Mouse (Mus musculus) forebrain, embryonic 14.5 days (tissue): ENCODE results near the gene Akt2. TPM values are rescaled to one million over a fixed set of nuclear protein-coding genes. Genes with fewer than 3 reads are reported as not detected.

Source experiments
- ATAC-seq: fragments of 200-750 bp; cut with Nextera tagmentation; 2 replicates; pipeline ENCODE4 v1.8.0; 2017; ENCODE audit warnings: mild to moderate bottlenecking, moderate library complexity
- DNase-seq: peaks from one replicate; pipeline ENCODE4 v3.0.0-alpha.2; 2015; ENCODE audit warnings: low spot score
- H3K27ac ChIP-seq: fragments of 300-500 bp; sonication (generic); 2 replicates; pipeline ENCODE4 v1.5.1; 2014; ENCODE audit warnings: low read depth, mild to moderate bottlenecking, control low read depth, low read length, moderate library complexity
- H3K27me3 ChIP-seq: fragments of 300-500 bp; sonication (generic); replicated peaks from 2 replicates; pipeline ENCODE4 v1.6.1; 2014; ENCODE audit warnings: low read length, control low read depth, mixed read lengths; ENCODE audit not compliant: control insufficient read depth, insufficient read depth
- H3K36me3 ChIP-seq: fragments of 300-500 bp; sonication (generic); 2 replicates; pipeline ENCODE4 v1.6.1; 2014; ENCODE audit warnings: low read length, control low read depth; ENCODE audit not compliant: control insufficient read depth, insufficient read depth
- H3K4me1 ChIP-seq: fragments of 300-500 bp; sonication (generic); 2 replicates; pipeline ENCODE4 v1.6.1; 2014; ENCODE audit warnings: antibody characterized with exemption, low read length, control low read depth; ENCODE audit not compliant: control insufficient read depth, insufficient read depth
- H3K4me2 ChIP-seq: fragments of 300-500 bp; sonication (generic); 2 replicates; pipeline ENCODE4 v1.6.1; 2014; ENCODE audit warnings: mild to moderate bottlenecking, control low read depth, low read length
- H3K4me3 ChIP-seq: fragments of 300-500 bp; sonication (generic); 2 replicates; pipeline ENCODE4 v1.5.1; 2014; ENCODE audit warnings: low read depth, low read length, control low read depth
- H3K9ac ChIP-seq: fragments of 300-500 bp; sonication (generic); 2 replicates; pipeline ENCODE4 v1.6.1; 2014; ENCODE audit warnings: mild to moderate bottlenecking, low read length, control low read depth, moderate library complexity
- H3K9me3 ChIP-seq: fragments of 300-500 bp; sonication (generic); replicated peaks from 2 replicates; pipeline ENCODE4 v1.6.1; 2016; ENCODE audit warnings: low read length, control low read depth, mixed read lengths; ENCODE audit not compliant: control insufficient read depth
- WGBS: fragments of 180-500 bp; shearing (Covaris S2); extraction: QIAGEN DNeasy Blood & Tissue Kit; methylation state at CpG from one replicate; pipeline ENCODE4 v1.1.7; 2014; 5-methylcytosine and 5-hydroxymethylcytosine counted together
- polyA plus RNA-seq: library from polyadenylated mRNA; unstranded; fragments of >200 nt; fragmentation: Nextera tagmentation; extraction: Ambion mirVana; gene quantifications from 2 replicates; pipeline ENCODE4 v1.2.1, GENCODE M21; 2014

The Akt2 gene
- polyA plus RNA-seq, 1 experiment from 2014 or later = 80.6 TPM

- DNase-seq (no peak), ATAC-seq (no peak)
- Histone ChIP-seq H3K27ac (no peak overlapping the region), H3K36me3 (peaks cover 89% of the 10 kb centered on the region), H3K4me1 (no peaks in the 10 kb centered on the region), H3K4me3 (no peak overlapping the region), H3K9ac (no peak overlapping the region), H3K4me2 (no peak overlapping the region), H3K9me3 (no peaks in the 10 kb centered on the region), H3K27me3 (no peaks in the 10 kb centered on the region)
- WGBS = 90% methylated on average over 7 of the region's 7 CpGs
These were observed 12.9 kb upstream of the Akt2 start for GRCm38 (mm10) chr7:27578465-27578864.

- H3K4me3 ChIP-seq = no peak overlapping the region
- H3K4me2 ChIP-seq = no peak overlapping the region
- no peaks in the 10 kb centered on the region for H3K4me1 ChIP-seq
- H3K9ac ChIP-seq = no peak overlapping the region
- ATAC-seq (no peak), DNase-seq (no peak)
- peaks cover 80% of the 10 kb centered on the region for H3K36me3 ChIP-seq
- H3K27ac ChIP-seq = no peak overlapping the region
- H3K9me3 ChIP-seq = no peaks in the 10 kb centered on the region
- 90% methylated on average over 14 of the region's 14 CpGs for WGBS
- no peaks in the 10 kb centered on the region for H3K27me3 ChIP-seq
These were observed 10.8 kb upstream of the Akt2 start for GRCm38 (mm10) chr7:27580380-27581174.

- Histone ChIP-seq H3K27me3 (no peaks in the 10 kb centered on the region), H3K36me3 (peaks cover 22% of the 10 kb centered on the region), H3K4me3 (no peak overlapping the region), H3K9me3 (no peaks in the 10 kb centered on the region), H3K4me2 (no peak overlapping the region), H3K9ac (no peak overlapping the region), H3K4me1 (no peaks in the 10 kb centered on the region), H3K27ac (no peak overlapping the region)
- ATAC-seq (no peak), DNase-seq (no peak)
- 69% methylated on average over 2 of the region's 2 CpGs for WGBS
These were observed 4.5 kb upstream of the Akt2 start for GRCm38 (mm10) chr7:27586861-27587260.

- no peak for DNase-seq
- Histone ChIP-seq H3K4me1 (peaks cover 3% of the 10 kb centered on the region), H3K27ac (no peak overlapping the region), H3K36me3 (peaks cover 14% of the 10 kb centered on the region), H3K9me3 (no peaks in the 10 kb centered on the region), H3K4me3 (no peak overlapping the region), H3K27me3 (no peaks in the 10 kb centered on the region), H3K9ac (no peak overlapping the region), H3K4me2 (no peak overlapping the region)
- WGBS = 88% methylated on average over 2 of the region's 2 CpGs
- ATAC-seq = no peak
These were observed 3.6 kb upstream of the Akt2 start for GRCm38 (mm10) chr7:27587741-27588140.

GRCm38 (mm10) chr7:27590088-27590487 is 1.3 kb upstream of the Akt2 start:
- H3K4me3 ChIP-seq = no peak overlapping the region
- peaks cover 7% of the 10 kb centered on the region for H3K4me1 ChIP-seq
- no peak overlapping the region for H3K4me2 ChIP-seq
- H3K9ac ChIP-seq = no peak overlapping the region
- no peak overlapping the region for H3K27ac ChIP-seq
- WGBS = 96% methylated on average over 4 of the region's 4 CpGs
- ATAC-seq (no peak), DNase-seq (no peak)
- H3K9me3 ChIP-seq = no peaks in the 10 kb centered on the region
- no peaks in the 10 kb centered on the region for H3K27me3 ChIP-seq
- H3K36me3 ChIP-seq = peaks cover 2% of the 10 kb centered on the region

- DNase-seq = no peak
These were observed 662 bp upstream of the Akt2 start for GRCm38 (mm10) chr7:27590566-27591213.

GRCm38 (mm10) chr7:27592217-27592929 is 1.0 kb downstream of the Akt2 start:
- Histone ChIP-seq H3K4me3 (peak overlapping the region; percentile 70), H3K9me3 (no peaks in the 10 kb centered on the region), H3K9ac (peak overlapping the region; percentile 91), H3K27me3 (no peaks in the 10 kb centered on the region), H3K36me3 (no peaks in the 10 kb centered on the region), H3K4me1 (peaks cover 7% of the 10 kb centered on the region), H3K27ac (peak overlapping the region; percentile 99), H3K4me2 (peak overlapping the region; percentile 70)
- 3% methylated on average over 17 of the region's 17 CpGs for WGBS
- ATAC-seq (peak; percentile 60), DNase-seq (no peak)

More at GRCm38 (mm10) chr7:27590566-27591213, 662 bp upstream of the Akt2 start:
- WGBS = 59% methylated on average over 4 of the region's 4 CpGs
- H3K4me3 ChIP-seq = peak overlapping the region; percentile 70
- H3K36me3 ChIP-seq = no peaks in the 10 kb centered on the region
- H3K27ac ChIP-seq = peak overlapping the region; percentile 41
- no peak for ATAC-seq
- H3K4me2 ChIP-seq = peak overlapping the region; percentile 36
- H3K9ac ChIP-seq = peak overlapping the region; percentile 21; the same call in 1 of the 2 replicates
- H3K9me3 ChIP-seq = no peaks in the 10 kb centered on the region
- no peaks in the 10 kb centered on the region for H3K27me3 ChIP-seq
- peaks cover 7% of the 10 kb centered on the region for H3K4me1 ChIP-seq

GRCm38 (mm10) chr7:27592934-27593645 is 1.7 kb downstream of the Akt2 start:
- 74% methylated on average over 12 of the region's 12 CpGs for WGBS

More at GRCm38 (mm10) chr7:27592934-27593645, 1.7 kb downstream of the Akt2 start:
- Histone ChIP-seq H3K27me3 (no peaks in the 10 kb centered on the region), H3K27ac (no peak overlapping the region), H3K4me1 (peaks cover 9% of the 10 kb centered on the region), H3K9me3 (no peaks in the 10 kb centered on the region), H3K4me2 (peak overlapping the region; percentile 70), H3K9ac (peak overlapping the region; percentile 91), H3K4me3 (peak overlapping the region; percentile 70), H3K36me3 (no peaks in the 10 kb centered on the region)
- ATAC-seq (no peak), DNase-seq (no peak)
